Mouse (Mus musculus): ENCODE results near the gene Ntn3.

Ntn3 gene

DNA sequence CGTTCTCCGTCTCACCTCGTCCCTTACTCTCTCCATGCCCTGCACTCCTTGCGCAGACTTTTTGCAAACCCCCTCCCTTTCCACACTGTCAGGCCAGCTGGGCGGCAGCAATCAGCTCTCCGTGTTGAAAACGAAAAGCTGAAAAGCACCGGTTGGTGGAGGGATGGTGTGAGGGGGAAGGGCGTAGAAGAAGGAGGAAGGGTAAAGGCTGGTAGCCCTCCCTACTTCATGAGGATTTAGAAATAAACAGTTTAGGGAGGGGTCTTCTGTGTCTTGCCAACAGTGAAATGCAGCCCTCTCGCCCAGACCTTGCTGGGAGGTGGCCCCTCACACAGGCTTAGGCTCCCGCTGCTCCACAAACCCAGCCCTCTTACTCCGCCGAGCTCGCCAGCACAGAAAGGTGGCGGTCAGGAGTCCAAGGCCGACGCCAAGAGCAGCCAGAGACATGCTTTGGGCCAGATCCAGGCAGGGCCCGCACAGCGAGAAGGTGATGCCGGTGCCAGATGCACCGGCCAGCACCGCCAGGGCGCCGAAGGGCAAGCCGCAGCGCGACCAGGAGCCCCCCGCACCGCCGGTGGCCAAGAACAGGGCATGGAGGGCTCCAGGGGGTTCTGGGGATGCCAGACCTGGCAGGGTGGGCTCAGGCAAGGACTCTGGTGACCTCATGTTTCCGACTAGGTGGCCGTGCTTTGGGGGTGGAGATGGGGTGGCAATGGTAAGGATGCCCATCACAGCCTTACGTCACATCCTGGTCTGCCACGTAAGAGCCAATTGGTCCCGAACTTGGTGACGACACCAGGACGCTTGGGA lies 2.5 kb upstream of the Ntn3 start:
- DNase-seq (ENCODE audit: low spot score), result peak; percentile 39

DNA sequence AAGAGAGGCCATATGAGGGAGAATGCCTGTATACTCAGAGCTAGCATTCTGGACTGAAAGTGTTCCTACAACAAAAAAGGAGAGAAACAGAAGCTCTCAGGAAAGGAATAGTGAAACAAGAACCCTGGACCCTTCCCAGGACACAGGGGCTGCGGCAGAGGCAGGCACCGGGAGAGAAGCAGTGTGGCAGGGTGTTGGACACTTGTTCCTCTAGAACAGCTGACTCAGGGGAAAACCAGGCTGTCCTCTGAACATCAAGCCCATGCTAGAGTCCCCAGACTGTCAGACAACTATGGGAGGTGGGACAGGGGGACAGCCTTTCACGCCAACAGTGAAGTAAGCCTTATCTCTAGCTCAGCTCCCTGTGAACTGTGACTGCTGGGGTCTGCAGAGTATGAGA lies 1.3 kb upstream of the Ntn3 start:
- DNase-seq (ENCODE audit: low spot score), result no peak

DNA sequence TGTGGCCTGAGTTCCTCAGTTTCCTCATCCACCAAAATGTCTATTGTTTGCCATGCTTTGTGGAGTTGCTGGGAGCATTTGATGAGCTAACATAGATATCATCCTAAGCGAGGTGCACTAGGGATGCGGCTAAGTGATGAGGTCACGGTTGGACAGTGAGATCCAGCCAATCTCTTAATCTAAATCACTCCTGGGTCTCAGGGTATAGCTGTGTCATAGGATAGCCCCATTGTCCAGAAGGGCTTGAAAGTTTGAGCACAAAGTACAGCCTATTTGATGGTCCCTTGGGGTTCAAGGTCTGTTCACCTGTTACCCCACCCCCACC lies 547 bp upstream of the Ntn3 start:
- no peak for DNase-seq (ENCODE audit: low spot score)

DNA sequence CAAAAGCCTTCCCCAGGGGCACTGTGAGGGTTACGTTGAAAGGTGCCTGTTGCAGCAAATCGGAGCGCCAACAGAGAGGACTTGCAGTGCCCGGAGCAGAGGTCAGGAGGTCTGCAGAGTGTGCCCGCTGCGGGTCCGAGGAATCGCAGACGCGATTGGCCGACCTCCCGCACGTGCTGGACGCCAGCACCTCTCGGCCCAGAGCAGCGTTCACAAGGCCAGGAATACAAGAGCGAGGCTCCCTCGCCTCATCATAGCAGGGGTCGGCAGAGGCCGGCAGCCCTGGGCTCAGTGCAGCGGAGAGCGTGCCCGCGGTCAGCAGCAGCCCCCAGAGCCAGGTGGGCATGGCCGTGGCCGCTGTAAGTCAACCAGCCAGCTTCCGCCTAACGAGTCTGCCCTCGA lies 689 bp downstream of the Ntn3 start:
- DNase-seq (ENCODE audit: low spot score), result no peak

DNA sequence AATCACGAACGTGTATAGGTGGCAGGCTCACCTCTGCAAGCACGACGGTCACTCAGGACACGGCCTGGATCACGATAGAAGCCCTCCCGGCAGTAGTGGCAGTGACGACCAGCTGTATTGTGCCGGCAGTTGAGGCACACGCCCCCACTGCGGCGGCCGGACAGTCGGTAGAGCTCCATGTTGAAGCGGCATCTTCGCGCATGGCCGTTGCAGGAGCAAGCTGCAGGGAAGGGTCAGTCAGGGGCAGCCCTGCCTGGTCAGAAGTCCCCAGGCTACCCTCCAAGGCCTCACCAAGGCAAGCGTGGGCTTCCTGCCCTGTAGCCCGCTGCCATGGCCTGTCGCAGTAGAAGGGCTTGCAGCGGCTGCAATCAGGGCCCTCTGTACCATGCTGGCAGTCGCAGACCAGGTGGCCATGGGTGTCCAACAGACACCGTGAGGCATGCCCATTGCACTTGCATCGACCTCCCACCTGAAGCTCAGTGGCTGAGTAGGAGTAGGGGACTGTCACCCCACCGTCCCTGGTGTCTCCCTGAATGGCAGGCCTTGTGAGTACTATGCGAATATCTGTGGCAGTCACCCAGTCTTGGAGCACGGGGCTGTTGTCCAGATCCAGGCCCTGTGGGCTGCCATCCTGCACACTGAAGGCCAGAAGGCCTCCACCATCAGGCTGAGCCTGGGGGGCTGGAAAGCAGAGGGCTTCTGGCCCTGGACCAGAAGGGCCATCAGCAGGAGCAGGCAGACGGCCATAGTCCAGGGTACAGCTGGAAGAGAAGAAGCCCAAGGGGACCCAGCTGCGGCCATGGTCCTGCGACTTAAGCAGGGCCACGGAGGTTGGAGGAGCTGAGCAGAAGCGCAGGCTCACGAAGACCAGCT lies 1.3 kb downstream of the Ntn3 start:
- no peak for DNase-seq (ENCODE audit: low spot score)

DNA sequence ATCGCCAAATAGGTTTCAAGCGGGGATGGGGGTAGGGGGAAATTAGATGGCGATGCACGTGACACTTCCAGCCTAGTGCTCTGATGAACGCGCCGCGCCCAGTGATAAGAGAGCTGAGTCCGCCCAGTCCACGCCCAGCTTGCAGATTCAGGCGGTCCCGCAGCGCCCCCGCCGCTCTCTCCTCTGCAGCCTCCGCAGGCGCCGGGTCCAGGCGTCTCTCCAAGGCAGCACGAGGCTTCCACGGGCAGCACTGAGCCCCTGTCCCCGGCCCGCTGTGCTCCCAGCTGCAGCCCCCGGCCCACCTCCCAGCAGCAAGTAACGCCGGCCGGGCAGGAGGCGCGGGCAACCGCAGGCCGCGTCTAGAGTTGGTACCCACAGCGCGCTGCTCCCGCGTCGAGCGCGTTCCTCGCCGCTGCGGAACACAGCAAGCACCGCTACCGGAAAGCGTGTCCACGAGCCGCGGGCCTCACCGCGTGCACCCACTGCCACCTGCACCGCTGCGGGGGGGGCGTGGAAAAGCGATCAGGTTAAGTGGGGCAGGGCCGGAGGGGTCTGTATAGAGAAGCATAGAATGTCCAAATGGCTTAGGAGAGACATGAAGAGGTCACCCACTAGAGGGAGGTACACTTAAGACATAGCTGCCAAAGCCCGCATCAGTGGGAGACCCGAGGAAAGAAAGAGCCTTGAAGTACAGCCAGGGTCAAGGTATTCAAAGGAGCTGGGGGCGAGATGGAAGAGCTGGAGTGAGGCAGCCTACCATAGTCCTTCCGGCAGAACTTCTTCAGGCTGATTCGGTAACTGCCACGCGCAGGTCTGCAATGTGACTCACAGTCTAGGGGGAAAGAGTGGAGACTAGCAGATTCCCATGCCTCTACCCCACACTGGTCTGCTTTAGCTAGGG lies 2.6 kb downstream of the Ntn3 start:
- no peak for DNase-seq (ENCODE audit: low spot score)

DNA sequence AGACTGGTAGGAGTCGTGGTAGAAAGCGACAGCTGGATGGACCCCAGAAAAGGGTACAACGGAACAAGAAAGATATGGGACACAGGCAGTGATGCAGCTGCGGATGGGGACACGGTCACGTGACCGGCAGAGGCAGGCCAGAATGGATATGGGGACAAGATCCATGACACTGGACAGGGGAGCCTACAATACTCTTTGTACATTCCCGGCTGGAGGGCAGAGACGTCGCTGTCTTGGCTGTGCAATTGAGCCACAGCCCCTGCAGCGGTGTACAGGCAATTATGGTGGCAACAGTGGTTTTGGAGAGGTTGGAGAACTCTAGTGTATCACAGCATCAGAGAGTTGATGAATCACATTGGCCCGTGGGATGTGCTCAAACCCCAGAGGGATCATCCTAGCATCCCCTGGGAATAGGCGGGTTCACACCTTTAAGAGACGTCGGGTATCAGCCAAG lies 3.4 kb downstream of the Ntn3 start:
- DNase-seq (ENCODE audit: low spot score), result no peak

DNA sequence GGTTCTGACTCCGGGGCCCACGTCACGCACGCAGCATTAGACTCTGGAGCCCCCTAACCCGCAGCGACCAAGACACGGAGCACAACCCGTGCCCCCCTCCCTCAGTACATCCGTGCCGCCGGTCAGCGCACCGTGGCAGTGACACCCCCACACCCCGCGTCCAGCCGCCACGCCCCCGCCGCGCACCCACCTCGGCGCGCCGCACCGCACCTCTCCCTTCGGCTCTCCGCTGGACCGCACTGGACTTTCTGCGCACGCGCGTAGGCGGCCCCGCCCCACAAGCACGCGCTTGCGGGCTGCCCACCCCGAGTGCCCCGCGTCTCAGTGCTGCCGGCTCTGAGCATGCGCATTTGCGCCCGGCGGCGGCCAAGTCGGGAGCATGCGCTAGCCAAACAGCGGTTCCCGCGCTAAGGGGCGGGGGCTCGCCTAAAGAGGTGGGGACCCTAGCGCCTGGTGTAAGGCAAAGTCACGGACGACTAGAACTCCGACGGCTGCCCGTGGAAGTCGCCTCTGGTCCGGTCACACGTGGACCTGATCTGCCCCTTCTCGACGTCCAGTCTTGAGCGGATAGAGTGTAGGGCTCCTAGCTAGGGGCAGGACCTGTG lies 3.9 kb downstream of the Ntn3 start, which contains the start of gene Tbc1d24:
TSS of gene Tbc1d24 (minus strand) at position 279 of the 605 bp plus-strand sequence.
- DNase-seq (ENCODE audit: low spot score), result peak; percentile 89

DNA sequence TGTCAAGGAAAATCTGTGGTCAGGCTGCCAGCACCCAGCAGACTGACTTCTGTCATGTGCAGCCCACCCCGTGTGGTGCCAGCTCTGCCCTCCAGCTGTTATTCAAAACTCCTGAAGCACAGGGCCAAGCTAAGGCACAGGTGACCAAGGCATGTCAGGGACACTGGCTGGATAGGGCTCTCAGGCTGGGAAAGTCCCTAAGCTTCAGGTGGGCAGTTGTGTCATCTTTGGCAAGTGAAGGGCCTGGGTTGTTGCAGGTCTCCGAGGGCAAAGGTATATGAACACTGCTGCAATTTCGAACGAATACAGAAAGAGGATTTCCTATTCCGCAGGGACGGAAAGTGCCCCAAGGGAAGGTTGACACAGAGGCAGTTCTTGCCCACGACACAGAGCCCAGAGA lies 4.5 kb downstream of the Ntn3 start:
- DNase-seq (ENCODE audit: low spot score), result no peak

DNA sequence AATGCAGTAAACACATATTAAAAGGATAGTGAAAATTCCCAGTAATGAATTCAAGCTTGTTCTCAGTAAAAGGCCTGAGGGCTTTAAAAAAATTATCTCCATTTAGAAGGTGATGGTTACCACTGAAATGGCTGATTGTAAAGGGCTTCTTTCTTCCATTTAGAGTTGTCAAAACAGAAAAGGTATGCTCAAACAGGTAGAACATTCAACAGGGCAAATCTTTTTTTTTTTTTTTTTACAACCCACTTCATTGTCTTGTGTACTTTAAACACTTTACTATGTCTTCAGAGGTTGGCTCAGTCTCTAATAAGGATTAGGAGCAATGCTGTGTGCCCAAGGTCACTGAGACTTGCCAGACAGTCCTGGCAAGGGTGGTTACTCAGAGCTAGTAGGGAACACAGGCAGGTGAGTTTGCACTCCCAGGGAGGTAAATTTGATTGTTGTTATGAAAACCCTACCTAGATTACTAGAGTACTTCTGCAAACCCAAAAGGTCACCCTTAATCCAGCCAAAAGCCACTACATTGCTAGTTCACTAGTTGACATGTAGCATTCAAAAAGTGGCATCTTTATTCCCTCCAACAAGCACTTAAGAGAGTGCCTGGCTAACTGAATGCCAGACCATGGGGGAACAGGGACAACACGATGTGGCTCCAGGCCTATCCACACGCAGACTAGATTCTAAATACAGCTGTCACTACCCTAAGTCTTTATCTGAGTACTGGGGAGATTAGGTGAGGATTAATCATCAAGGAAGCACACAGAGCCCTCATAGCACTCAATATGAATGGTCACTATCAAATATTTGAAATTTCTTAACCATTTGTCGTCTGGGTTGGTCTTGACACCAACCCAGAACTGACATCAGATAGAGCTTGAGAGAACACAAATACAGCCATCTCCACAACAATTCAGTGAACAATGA lies 5.5 kb downstream of the Ntn3 start:
- no peak for DNase-seq (ENCODE audit: low spot score)

DNA sequence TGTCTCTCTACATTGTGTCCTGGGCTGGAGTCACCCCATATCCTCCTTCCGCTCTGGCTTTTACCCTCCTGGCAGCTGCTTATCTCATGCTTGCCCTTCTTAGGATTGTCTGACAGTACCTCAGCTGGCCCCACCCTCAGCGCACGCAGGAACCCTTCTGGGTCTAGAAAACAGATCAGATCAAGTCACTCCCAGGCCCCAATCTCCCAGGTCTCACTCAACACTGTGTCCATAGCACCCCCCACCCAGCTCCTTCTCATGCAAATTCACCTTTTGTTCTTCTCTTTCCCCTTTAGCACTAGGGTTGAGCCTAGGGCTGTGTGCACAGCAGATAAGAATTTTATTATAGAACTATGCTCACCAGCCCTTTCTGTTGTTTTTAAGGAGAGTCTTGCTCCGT lies 6.3 kb downstream of the Ntn3 start:
- no peak for DNase-seq (ENCODE audit: low spot score)

DNA sequence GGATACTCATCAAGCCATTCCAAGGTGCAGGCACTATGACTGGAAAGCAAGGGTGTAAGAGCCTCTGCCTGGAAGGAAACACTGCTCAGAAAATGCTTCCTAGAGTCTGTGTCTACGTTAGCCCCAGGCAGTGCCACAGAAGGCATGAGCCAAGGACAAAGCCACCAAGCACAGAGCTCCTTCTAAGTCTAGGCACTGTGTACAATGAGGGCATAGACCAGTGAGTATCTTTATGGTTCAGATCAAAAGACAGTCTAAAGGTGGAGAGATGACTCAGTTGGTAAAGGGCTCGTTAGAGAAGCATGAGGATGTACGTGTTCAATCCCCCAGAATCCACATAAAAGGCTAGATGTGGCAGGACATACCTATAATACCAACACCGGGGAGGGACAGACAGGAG lies 8.2 kb downstream of the Ntn3 start:
- DNase-seq (ENCODE audit: low spot score), result no peak

DNA sequence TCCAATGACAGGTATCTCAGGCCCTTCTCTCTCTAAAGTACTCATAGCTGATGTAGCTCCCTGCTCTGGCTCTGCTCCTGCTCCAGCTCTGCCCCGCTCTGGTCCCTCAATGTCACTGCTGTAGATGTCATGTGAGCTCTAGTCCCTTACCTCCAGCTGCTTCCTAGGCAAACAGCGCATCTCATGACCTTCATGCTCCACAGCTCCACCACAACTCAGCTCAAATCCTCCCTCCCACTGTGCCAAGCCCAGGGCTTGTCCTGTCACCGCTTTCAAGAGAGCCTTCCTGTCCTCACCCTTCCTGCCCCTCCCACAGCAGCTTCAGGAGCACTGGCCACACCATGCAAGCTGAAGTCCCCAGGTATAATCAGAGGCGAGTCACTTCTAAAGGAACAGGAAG lies 9.6 kb downstream of the Ntn3 start:
- DNase-seq (ENCODE audit: low spot score), result no peak

DNA sequence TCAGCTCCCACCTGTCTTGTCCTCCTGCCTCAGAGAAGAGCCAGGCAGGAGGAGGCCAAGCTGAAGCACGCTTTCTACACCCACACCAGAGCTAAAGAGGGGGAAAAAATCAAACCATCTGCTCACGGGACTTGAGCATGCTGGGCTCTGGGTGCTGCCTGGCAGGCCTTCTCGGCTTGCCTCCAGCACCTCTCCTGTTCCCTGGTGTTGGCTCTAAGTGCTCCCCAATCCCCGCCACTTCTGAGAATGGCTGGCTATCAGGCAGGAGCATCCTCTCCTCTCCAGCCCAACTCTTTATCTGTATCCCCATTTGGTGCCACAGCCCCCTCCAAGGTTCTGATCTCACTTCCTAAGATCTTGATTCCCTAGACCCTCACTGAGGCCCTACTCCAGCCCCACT lies 10.1 kb downstream of the Ntn3 start:
- no peak for DNase-seq (ENCODE audit: low spot score)

DNA sequence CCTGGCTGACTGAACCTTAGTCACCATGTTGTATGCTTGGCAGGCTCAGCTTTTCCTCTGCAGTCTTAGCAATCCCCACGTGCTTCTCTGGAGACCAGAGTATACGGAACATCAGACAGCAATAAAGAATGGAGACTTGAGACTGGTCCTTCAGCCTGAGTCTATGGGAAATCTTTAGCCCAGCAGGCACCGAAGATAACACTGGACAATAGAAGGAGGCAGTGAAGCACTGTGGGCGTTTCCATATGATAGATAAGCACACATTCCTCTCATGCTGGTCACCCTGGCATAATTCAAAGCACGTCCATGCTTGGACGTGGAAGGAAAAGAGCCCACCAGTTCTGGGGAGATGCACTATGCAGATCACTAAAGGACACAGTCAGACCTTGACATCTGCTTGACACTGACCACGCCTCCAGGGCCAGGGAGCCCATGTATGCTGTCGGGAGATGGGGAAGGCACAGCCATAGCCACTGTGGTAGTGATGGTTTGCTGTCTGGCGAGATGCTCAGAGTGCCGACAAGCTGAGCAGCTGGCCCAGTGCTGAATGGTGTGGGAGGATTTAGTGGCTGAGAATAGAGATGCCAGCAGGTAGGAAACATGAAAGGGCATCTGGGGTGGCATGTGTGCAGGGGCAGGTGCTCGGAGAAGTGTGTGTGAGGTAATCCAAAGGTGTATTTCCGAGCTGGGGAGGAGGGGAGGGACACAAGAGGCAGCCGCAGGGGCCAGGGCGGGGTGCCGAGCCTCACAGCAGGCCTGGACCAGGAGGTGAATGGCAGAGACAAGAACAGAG lies 12.1 kb downstream of the Ntn3 start:
- no peak for DNase-seq (ENCODE audit: low spot score)

DNA sequence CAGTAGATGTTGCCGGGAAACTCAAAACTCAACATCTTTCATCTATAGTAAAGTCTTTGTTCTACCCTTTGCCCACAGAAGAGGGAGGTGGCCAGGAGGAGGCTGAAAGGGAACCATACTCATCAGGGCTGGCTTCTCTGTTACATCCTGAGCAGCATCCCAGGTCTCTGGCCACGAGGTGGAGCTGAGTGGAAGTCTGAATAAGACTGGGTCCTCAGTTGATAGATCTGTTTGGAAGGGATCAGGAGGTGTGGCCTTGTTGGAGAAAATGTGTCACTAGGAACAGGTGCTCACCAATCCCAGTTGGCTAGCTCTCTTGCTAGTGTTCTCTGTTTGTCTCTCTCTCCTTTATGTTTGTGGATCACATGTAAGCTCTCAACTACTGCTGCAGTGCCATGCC lies 14.0 kb downstream of the Ntn3 start:
- DNase-seq (ENCODE audit: low spot score), result no peak

DNA sequence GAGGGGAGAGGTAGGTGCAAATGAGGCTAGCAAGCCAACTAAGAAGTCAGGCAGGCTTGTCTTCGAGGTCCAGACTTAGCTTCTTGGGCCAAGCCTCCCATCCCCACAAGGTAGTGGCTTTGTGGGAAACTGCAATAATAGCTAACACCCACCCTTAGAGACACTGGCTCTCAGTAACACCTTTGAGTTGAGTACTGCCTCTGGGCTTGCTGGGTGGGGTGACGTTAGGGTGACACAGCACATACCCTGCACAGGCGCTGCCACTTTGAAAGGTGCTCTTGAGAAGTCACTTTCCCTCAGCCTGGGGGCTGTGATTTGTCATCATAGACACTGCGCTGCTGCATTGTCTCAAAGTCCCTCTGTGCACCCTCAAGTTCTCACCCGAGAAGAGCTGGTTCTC lies 15.6 kb downstream of the Ntn3 start:
- no peak for DNase-seq (ENCODE audit: low spot score)

DNA sequence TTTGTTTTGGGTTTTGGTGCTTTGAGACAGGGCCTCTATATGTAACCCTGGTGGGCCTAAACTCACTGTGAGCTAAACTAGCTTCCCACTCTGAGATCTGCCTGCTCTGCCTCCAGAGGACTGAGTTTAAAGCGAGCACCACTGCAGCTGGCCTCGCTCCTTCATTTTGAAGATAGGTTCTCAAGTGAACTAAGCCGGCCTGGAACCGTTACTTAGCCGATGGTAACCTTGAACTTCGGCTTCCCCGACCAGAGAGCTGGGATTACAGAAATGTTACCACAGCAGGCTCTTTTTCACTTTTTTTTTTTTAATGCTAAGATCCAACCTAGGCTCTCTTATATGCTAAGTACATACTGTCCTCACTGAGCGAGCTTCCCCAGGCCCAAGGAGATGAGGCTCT lies 16.1 kb downstream of the Ntn3 start:
- no peak for DNase-seq (ENCODE audit: low spot score)

DNA sequence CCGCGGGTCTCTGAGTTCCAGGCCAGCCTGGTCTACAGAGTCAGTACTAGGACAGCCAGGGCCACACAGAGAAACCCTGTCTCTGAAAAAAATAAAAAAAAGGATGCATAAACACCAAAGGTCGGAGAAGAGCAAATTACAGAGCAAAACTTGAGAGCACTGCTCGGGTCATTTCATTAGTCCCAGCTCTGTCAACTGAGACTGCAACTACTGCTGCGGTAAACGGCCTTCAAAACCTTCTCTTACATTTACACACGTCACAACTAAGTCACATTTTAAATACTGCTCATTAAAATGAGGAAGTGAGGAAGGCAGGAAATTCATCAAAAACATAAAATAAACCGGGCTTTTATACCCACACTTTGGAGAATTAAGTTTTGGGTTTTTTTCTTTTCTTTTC lies 16.5 kb downstream of the Ntn3 start:
- no peak for DNase-seq (ENCODE audit: low spot score)

DNA sequence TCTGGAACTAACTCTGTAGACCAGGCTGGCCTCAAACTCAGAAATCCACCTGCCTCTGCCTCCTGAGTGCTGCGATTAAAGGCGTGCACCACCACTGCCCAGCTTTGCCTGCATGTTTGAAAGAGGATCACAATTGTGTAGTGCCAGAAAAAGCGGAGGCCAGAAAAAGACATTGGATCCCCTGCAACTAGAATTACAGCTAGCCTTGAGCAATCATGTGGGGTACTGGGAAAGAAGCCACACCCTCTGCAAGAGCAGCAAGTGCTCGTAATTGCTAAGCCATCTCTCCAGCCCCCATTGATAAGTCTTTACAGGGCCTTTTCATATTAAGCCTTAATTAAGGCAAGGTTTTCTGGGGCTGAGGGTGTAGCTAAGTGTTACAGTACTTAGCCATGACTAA lies 17.9 kb downstream of the Ntn3 start:
- DNase-seq (ENCODE audit: low spot score), result no peak
